ENCODE assay signal across 41 mouse cellular contexts in the genomic region with DNA sequence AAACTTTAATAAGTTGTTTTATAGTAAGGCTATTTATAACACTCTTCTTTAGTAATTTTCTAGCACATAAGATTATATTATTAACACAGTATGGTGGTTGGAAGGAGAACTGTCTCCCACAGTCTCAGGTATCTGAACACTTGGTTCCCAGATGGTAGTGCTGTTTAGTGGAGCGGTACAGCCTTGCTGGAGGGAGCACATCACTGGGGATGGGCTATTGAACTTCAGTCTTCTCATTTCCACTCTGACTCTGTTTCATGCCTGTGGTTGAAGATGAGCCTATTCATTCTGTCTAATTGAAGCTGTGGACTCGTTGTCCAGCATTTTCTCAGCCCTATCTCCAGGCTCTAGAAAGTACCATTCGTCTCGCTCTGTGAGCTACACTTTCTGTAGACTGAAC. TPM values are rescaled to one million over a fixed set of nuclear protein-coding genes. Genes with fewer than 3 reads are reported as not detected.
"Had no signal": no experiment of that assay in that cellular context is flagged by ENCODE, and none has a peak within 500 bp of the region (broad histone marks: within the 10 kb centered on the region; RNA-seq: fewer than 3 reads in every experiment).

No protein-coding gene starts in this region.

- H3K4me3 ChIP-seq: limb, embryonic 10.5 days; limb, embryonic 12.5 days; limb, embryonic 13.5 days; limb, embryonic 15.5 days; liver, embryonic 12.5 days; liver, embryonic 13.5 days; liver, embryonic 15.5 days; lung, embryonic 15.5 days; megakaryocyte, embryonic 14.5 days; midbrain, embryonic 10.5 days; midbrain, embryonic 12.5 days; midbrain, embryonic 13.5 days; midbrain, embryonic 15.5 days; myocyte; neural tube, embryonic 12.5 days; neural tube, embryonic 13.5 days had no signal

- H3K27me3 ChIP-seq: limb, embryonic 12.5 days; limb, embryonic 13.5 days; limb, embryonic 15.5 days; liver, embryonic 12.5 days; liver, embryonic 13.5 days; liver, embryonic 15.5 days; lung, embryonic 15.5 days; midbrain, embryonic 12.5 days; midbrain, embryonic 13.5 days; midbrain, embryonic 15.5 days; neural tube, embryonic 12.5 days; neural tube, embryonic 13.5 days had no signal

- H3K4me2 ChIP-seq: limb, embryonic 12.5 days; limb, embryonic 13.5 days; limb, embryonic 15.5 days; liver, embryonic 11.5 days; liver, embryonic 12.5 days; liver, embryonic 13.5 days; liver, embryonic 15.5 days; lung, embryonic 14.5 days; lung, embryonic 15.5 days; midbrain, embryonic 11.5 days; midbrain, embryonic 12.5 days; midbrain, embryonic 13.5 days; midbrain, embryonic 15.5 days; neural tube, embryonic 12.5 days; neural tube, embryonic 13.5 days had no signal

- ATAC-seq: liver, embryonic 12.5 days; liver, postnatal 0 days; lung, postnatal 0 days; midbrain, embryonic 13.5 days; midbrain, embryonic 15.5 days; midbrain, embryonic 16.5 days had no signal

- H3K9me3 ChIP-seq: limb, embryonic 10.5 days; limb, embryonic 12.5 days; limb, embryonic 13.5 days; limb, embryonic 15.5 days; liver, embryonic 12.5 days; liver, embryonic 13.5 days; liver, embryonic 15.5 days; lung, embryonic 15.5 days; megakaryocyte, embryonic 14.5 days; midbrain, embryonic 10.5 days; midbrain, embryonic 12.5 days; midbrain, embryonic 13.5 days; midbrain, embryonic 15.5 days; neural tube, embryonic 12.5 days; neural tube, embryonic 13.5 days had no signal

- H3K27ac ChIP-seq: limb, embryonic 10.5 days; limb, embryonic 12.5 days; limb, embryonic 13.5 days; limb, embryonic 15.5 days; liver, embryonic 12.5 days; liver, embryonic 13.5 days; liver, embryonic 14.5 days; liver, embryonic 15.5 days; lung, embryonic 15.5 days; macrophage; midbrain, embryonic 10.5 days; midbrain, embryonic 12.5 days; midbrain, embryonic 13.5 days; midbrain, embryonic 15.5 days; neural tube, embryonic 12.5 days; neural tube, embryonic 13.5 days had no signal

- H3K9ac ChIP-seq: limb, embryonic 12.5 days; limb, embryonic 13.5 days; limb, embryonic 15.5 days; liver, embryonic 12.5 days; liver, embryonic 13.5 days; liver, embryonic 14.5 days; liver, embryonic 15.5 days; liver, postnatal 0 days; lung, embryonic 14.5 days; lung, embryonic 15.5 days; midbrain, embryonic 12.5 days; midbrain, embryonic 13.5 days; midbrain, embryonic 15.5 days; neural tube, embryonic 12.5 days; neural tube, embryonic 13.5 days had no signal

- DNase-seq: left cerebral cortex, postnatal 4 days; liver; liver, embryonic 13.5 days; liver, postnatal 0 days; lung, adult 18-20 months; lung, adult 2 months; lung, embryonic 14.5 days; lung, postnatal 10 days; lung, postnatal 14 days; lung, postnatal 36 days; lung, postnatal 4 days; midbrain, embryonic 14.5 days had no signal

- H3K4me1 ChIP-seq: liver, embryonic 13.5 days; liver, embryonic 15.5 days; midbrain, embryonic 13.5 days; neural tube, embryonic 12.5 days had no signal

- H3K36me3 ChIP-seq: limb, embryonic 10.5 days; limb, embryonic 12.5 days; limb, embryonic 13.5 days; limb, embryonic 15.5 days; liver, embryonic 12.5 days; liver, embryonic 13.5 days; liver, embryonic 15.5 days; lung, embryonic 15.5 days; midbrain, embryonic 10.5 days; midbrain, embryonic 12.5 days; midbrain, embryonic 13.5 days; midbrain, embryonic 15.5 days; neural tube, embryonic 12.5 days; neural tube, embryonic 13.5 days had no signal

RNA-seq across cellular contexts. Expression of a gene that starts 44.7 kb away (rescaled TPM):
- total RNA-seq: left cerebral cortex, postnatal 4 days; liver, adult 2 months; megakaryocyte progenitor cell, adult 5-6 weeks; megakaryocyte, adult 5-6 weeks; megakaryocyte-erythroid progenitor cell, adult 5-6 weeks; midbrain, postnatal 0 days; monocyte, adult 5-6 weeks had no signal
- polyA plus RNA-seq: limb, embryonic 12.5 days; liver, adult 2 months; liver, embryonic 11.5 days; liver, embryonic 12.5 days; liver, embryonic 13.5 days; liver, embryonic 14.5 days; liver, embryonic 15.5 days; liver, embryonic 16.5 days; liver, postnatal 0 days; lung, adult 2 months; macrophage; midbrain, embryonic 10.5 days; midbrain, embryonic 11.5 days; midbrain, embryonic 12.5 days; midbrain, embryonic 13.5 days; midbrain, embryonic 14.5 days; midbrain, embryonic 15.5 days; midbrain, embryonic 16.5 days; midbrain, postnatal 0 days; neural tube, embryonic 11.5 days had no signal
